Mouse (Mus musculus): ENCODE measurements at regions not wholly inside any gene's neighbourhood (a gene's known extent, or its start where the extent isn't known, plus 50 kb on each side); places are given as distances from the start of the nearest gene placed in this dataset.

GRCm38 (mm10) chr4:114710182-114710909 is 111.2 kb upstream of the Gm12830 start:
- in situ Hi-C loops (cut with MboI; ENCODE audit: low pct_unique_long_range_greater_than_20kb in 1 of 2, low sequenced_read_pairs in 2 of 2, unreplicated experiment in 1 of 2), result no loop called here

GRCm38 (mm10) chr4:114711082-114711481 is 110.4 kb upstream of the Gm12830 start:
- in situ Hi-C loops (cut with MboI; ENCODE audit: low pct_unique_long_range_greater_than_20kb in 1 of 2, low sequenced_read_pairs in 2 of 2, unreplicated experiment in 1 of 2), result no loop called here

- in situ Hi-C loops (cut with MboI; ENCODE audit: low pct_unique_long_range_greater_than_20kb in 1 of 2, low sequenced_read_pairs in 2 of 2, unreplicated experiment in 1 of 2), result no loop called here
These were observed 109.4 kb upstream of the Gm12830 start for GRCm38 (mm10) chr4:114712005-114712665.

GRCm38 (mm10) chr4:114712921-114713527 is 108.5 kb upstream of the Gm12830 start:
- in situ Hi-C loops (cut with MboI; ENCODE audit: low pct_unique_long_range_greater_than_20kb in 1 of 2, low sequenced_read_pairs in 2 of 2, unreplicated experiment in 1 of 2), result no loop called here

GRCm38 (mm10) chr4:114716703-114717102 is 104.8 kb upstream of the Gm12830 start:
- in situ Hi-C loops (cut with MboI; ENCODE audit: low pct_unique_long_range_greater_than_20kb in 1 of 2, low sequenced_read_pairs in 2 of 2, unreplicated experiment in 1 of 2), result no loop called here

- in situ Hi-C loops (cut with MboI; ENCODE audit: low pct_unique_long_range_greater_than_20kb in 1 of 2, low sequenced_read_pairs in 2 of 2, unreplicated experiment in 1 of 2), result no loop called here
These were observed 100.8 kb upstream of the Gm12830 start for GRCm38 (mm10) chr4:114720696-114721095.

GRCm38 (mm10) chr4:114721386-114721785 is 100.1 kb upstream of the Gm12830 start:
- in situ Hi-C loops (cut with MboI; ENCODE audit: low pct_unique_long_range_greater_than_20kb in 1 of 2, low sequenced_read_pairs in 2 of 2, unreplicated experiment in 1 of 2), result no loop called here

- in situ Hi-C loops (cut with MboI; ENCODE audit: low pct_unique_long_range_greater_than_20kb in 1 of 2, low sequenced_read_pairs in 2 of 2, unreplicated experiment in 1 of 2), result no loop called here
These were observed 93.1 kb upstream of the Gm12830 start for GRCm38 (mm10) chr4:114728235-114729000.

GRCm38 (mm10) chr4:114733256-114734004 is 88.1 kb upstream of the Gm12830 start:
- in situ Hi-C loops (cut with MboI; ENCODE audit: low pct_unique_long_range_greater_than_20kb in 1 of 2, low sequenced_read_pairs in 2 of 2, unreplicated experiment in 1 of 2), result no loop called here

GRCm38 (mm10) chr4:114738903-114739667 is 82.4 kb upstream of the Gm12830 start:
- in situ Hi-C loops (cut with MboI; ENCODE audit: low pct_unique_long_range_greater_than_20kb in 1 of 2, low sequenced_read_pairs in 2 of 2, unreplicated experiment in 1 of 2), result no loop called here

GRCm38 (mm10) chr4:114748131-114748530 is 73.4 kb upstream of the Gm12830 start:
- in situ Hi-C loops (cut with MboI; ENCODE audit: low pct_unique_long_range_greater_than_20kb in 1 of 2, low sequenced_read_pairs in 2 of 2, unreplicated experiment in 1 of 2), result no loop called here

- in situ Hi-C loops (cut with MboI; ENCODE audit: low pct_unique_long_range_greater_than_20kb in 1 of 2, low sequenced_read_pairs in 2 of 2, unreplicated experiment in 1 of 2), result no loop called here
These were observed 61.7 kb upstream of the Gm12830 start for GRCm38 (mm10) chr4:114759837-114760236.

- in situ Hi-C loops (cut with MboI; ENCODE audit: low pct_unique_long_range_greater_than_20kb in 1 of 2, low sequenced_read_pairs in 2 of 2, unreplicated experiment in 1 of 2), result no loop called here
These were observed 54.7 kb upstream of the Gm12830 start for GRCm38 (mm10) chr4:114766643-114767393.

All from mouse embryonic stem cell (cell line).